Mouse (Mus musculus) lung, postnatal 0 days (tissue): Measurements from ENCODE around the gene Cib4. TPM values are rescaled to one million over a fixed set of nuclear protein-coding genes. Genes with fewer than 3 reads are reported as not detected.

Experiments used
- ATAC-seq: fragments of 200-750 bp; cut with Nextera tagmentation; 2 replicates; pipeline ENCODE4 v1.8.0; 2017; ENCODE audit warnings: moderate library complexity
- DNase-seq: peaks from one replicate; pipeline ENCODE4 v3.0.0-alpha.2; 2016; ENCODE audit warnings: low spot score
- H3K27ac ChIP-seq: fragments of 300-500 bp; sonication (generic); 2 replicates; pipeline ENCODE4 v1.5.1; 2014; ENCODE audit warnings: antibody characterized with exemption, mild to moderate bottlenecking, low read length, mixed read lengths
- H3K27me3 ChIP-seq: fragments of 300-500 bp; sonication (generic); replicated peaks from 2 replicates; pipeline ENCODE4 v1.6.1; 2014; ENCODE audit warnings: low read length, mixed read lengths; ENCODE audit not compliant: insufficient read depth
- H3K36me3 ChIP-seq: fragments of 300-500 bp; sonication (generic); 2 replicates; pipeline ENCODE4 v1.6.1; 2014; ENCODE audit warnings: low read length, mixed read lengths; ENCODE audit not compliant: insufficient read depth
- H3K4me1 ChIP-seq: fragments of 300-500 bp; sonication (generic); 2 replicates; pipeline ENCODE4 v1.6.1; 2014; ENCODE audit warnings: antibody characterized with exemption, low read depth, low read length, mixed read lengths; ENCODE audit not compliant: insufficient read depth
- H3K4me2 ChIP-seq: fragments of 300-500 bp; sonication (generic); replicated peaks from 2 replicates; pipeline ENCODE4 v1.6.1; 2014; ENCODE audit warnings: low read depth, mild to moderate bottlenecking, low read length, moderate library complexity, mixed read lengths
- H3K4me3 ChIP-seq: fragments of 300-500 bp; sonication (generic); 2 replicates; pipeline ENCODE4 v1.5.1; 2014; ENCODE audit warnings: low read depth, low read length
- H3K9ac ChIP-seq: fragments of 300-500 bp; sonication (generic); replicated peaks from 2 replicates; pipeline ENCODE4 v1.6.1; 2014; ENCODE audit warnings: low read depth, mild to moderate bottlenecking
- H3K9me3 ChIP-seq: fragments of 300-500 bp; sonication (generic); 2 replicates; pipeline ENCODE4 v1.6.1; 2016; ENCODE audit warnings: low read length, mixed read lengths
- CTCF ChIP-seq: IDR thresholded peaks from 2 replicates; pipeline ENCODE4 v1.5.1; 2016; ENCODE audit warnings: antibody characterized with exemption, mild to moderate bottlenecking
- EP300 ChIP-seq: IDR thresholded peaks from 2 replicates; pipeline ENCODE4 v1.6.1; 2016; ENCODE audit warnings: antibody characterized with exemption, mild to moderate bottlenecking, control low read depth
- WGBS: fragments of 180-500 bp; shearing (Covaris S2); extraction: QIAGEN DNeasy Blood & Tissue Kit; methylation state at CpG from one replicate; pipeline ENCODE4 v1.1.7; 2014; 5-methylcytosine and 5-hydroxymethylcytosine counted together
- polyA plus RNA-seq: library from polyadenylated mRNA; unstranded; fragments of >200 nt; fragmentation: Nextera tagmentation; extraction: Ambion mirVana; gene quantifications from 2 replicates; pipeline ENCODE4 v1.2.1, GENCODE M21; 2015

Cib4 gene
- polyA plus RNA-seq, 1 experiment from 2014 or later, result 0.26 TPM

- H3K4me1 ChIP-seq, result peaks cover 13% of the 10 kb centered on the region
- WGBS, result 56% methylated on average over 5 of the region's 5 CpGs
- H3K4me3 ChIP-seq, result no peak overlapping the region
- DNase-seq (no peak), ATAC-seq (no peak)
- H3K27me3 ChIP-seq, result peaks cover 11% of the 10 kb centered on the region
- no peaks in the 10 kb centered on the region for H3K36me3 ChIP-seq
- H3K27ac ChIP-seq, result no peak overlapping the region
- TF ChIP-seq EP300 (no peak), CTCF (no peak)
- no peak overlapping the region for H3K9ac ChIP-seq
- H3K4me2 ChIP-seq, result no peak overlapping the region
- H3K9me3 ChIP-seq, result no peaks in the 10 kb centered on the region
Measured at GRCm38 (mm10) chr5:30591205-30591731, 45.6 kb upstream of the Cib4 start.

- TF ChIP-seq CTCF (no peak), EP300 (no peak)
- WGBS, result 50% methylated on average over 5 of the region's 5 CpGs
- Histone ChIP-seq H3K27me3 (peaks cover 11% of the 10 kb centered on the region), H3K4me3 (no peak overlapping the region), H3K36me3 (no peaks in the 10 kb centered on the region), H3K4me2 (peak overlapping the region; percentile 68), H3K9me3 (no peaks in the 10 kb centered on the region), H3K4me1 (peaks cover 13% of the 10 kb centered on the region), H3K9ac (no peak overlapping the region), H3K27ac (no peak overlapping the region)
- no peak for ATAC-seq
- DNase-seq, result no peak
Measured at GRCm38 (mm10) chr5:30590231-30590630, 44.6 kb upstream of the Cib4 start.

GRCm38 (mm10) chr5:30589546-30589945 is 43.9 kb upstream of the Cib4 start:
- H3K4me3 ChIP-seq, result peak overlapping the region; percentile 43; the same call in 1 of the 2 replicates
- no peak overlapping the region for H3K9ac ChIP-seq
- no peak for TF ChIP-seq CTCF
- no peak for TF ChIP-seq EP300
- peak overlapping the region; percentile 68; the same call in 1 of the 2 replicates for H3K4me2 ChIP-seq
- H3K27me3 ChIP-seq, result peaks cover 11% of the 10 kb centered on the region
- H3K9me3 ChIP-seq, result no peaks in the 10 kb centered on the region
- no peaks in the 10 kb centered on the region for H3K36me3 ChIP-seq
- DNase-seq (no peak), ATAC-seq (no peak)
- H3K27ac ChIP-seq, result no peak overlapping the region
- H3K4me1 ChIP-seq, result peaks cover 13% of the 10 kb centered on the region
- 51% methylated on average over 3 of the region's 3 CpGs for WGBS

GRCm38 (mm10) chr5:30589069-30589468 is 43.4 kb upstream of the Cib4 start:
- TF ChIP-seq EP300, result no peak
- no peak for TF ChIP-seq CTCF
- Histone ChIP-seq H3K4me2 (peak overlapping the region; percentile 68), H3K27ac (no peak overlapping the region), H3K27me3 (peaks cover 11% of the 10 kb centered on the region), H3K9me3 (no peaks in the 10 kb centered on the region), H3K4me1 (peaks cover 9% of the 10 kb centered on the region), H3K4me3 (peak overlapping the region; percentile 43), H3K36me3 (no peaks in the 10 kb centered on the region), H3K9ac (no peak overlapping the region)
- WGBS, result 43% methylated on average over 3 of the region's 4 CpGs
- no peak for ATAC-seq
- no peak for DNase-seq

- peak overlapping the region; percentile 43 for H3K4me3 ChIP-seq
- 0 out of 2 replicates have a peak overlapping the region, but pooled peaks have one; percentile 19 for H3K9ac ChIP-seq
- H3K27ac ChIP-seq, result peak overlapping the region; percentile 43; the same call in 1 of the 2 replicates
- 2% methylated on average over 54 of the region's 70 CpGs for WGBS
- TF ChIP-seq CTCF, result no peak
- TF ChIP-seq EP300, result no peak
- H3K4me2 ChIP-seq, result peak overlapping the region; percentile 68
- H3K9me3 ChIP-seq, result no peaks in the 10 kb centered on the region
- H3K4me1 ChIP-seq, result peaks cover 6% of the 10 kb centered on the region
- H3K36me3 ChIP-seq, result no peaks in the 10 kb centered on the region
- ATAC-seq (peak; percentile 32), DNase-seq (peak; percentile 12)
- peaks cover 11% of the 10 kb centered on the region for H3K27me3 ChIP-seq
Measured at GRCm38 (mm10) chr5:30588301-30588968, 42.8 kb upstream of the Cib4 start.

- TF ChIP-seq EP300, result no peak
- TF ChIP-seq CTCF, result no peak
- no peaks in the 10 kb centered on the region for H3K36me3 ChIP-seq
- WGBS, result 0% methylated on average over 17 of the region's 54 CpGs
- DNase-seq (peak; percentile 80), ATAC-seq (peak; percentile 83)
- no peaks in the 10 kb centered on the region for H3K9me3 ChIP-seq
- peaks cover 11% of the 10 kb centered on the region for H3K27me3 ChIP-seq
- peak within 1 kb of the TSS; percentile 68 for H3K4me2 ChIP-seq
- H3K27ac ChIP-seq, result peak within 1 kb of the TSS; percentile 43; the same call in 1 of the 2 replicates
- peaks cover 6% of the 10 kb centered on the region for H3K4me1 ChIP-seq
- H3K4me3 ChIP-seq, result peak within 1 kb of the TSS; percentile 43
- H3K9ac ChIP-seq, result 0 out of 2 replicates have a peak within 1 kb of the TSS, but pooled peaks have one; percentile 19
Measured at GRCm38 (mm10) chr5:30587681-30588300, 42.2 kb upstream of the Cib4 start, which contains the start of gene Kcnk3. Gene Kcnk3 (plus strand): TSS chr5:30588170.
